Mouse (Mus musculus) thymus, adult 2 months (tissue): ENCODE data around the gene Nr1h4.

Source experiments
- CTCF ChIP-seq: fragments of 200-500 bp; IDR thresholded peaks from 2 replicates; pipeline ENCODE4 v1.5.1; 2012; ENCODE audit warnings: mild to moderate bottlenecking, control low read depth, low read length, moderate library complexity, borderline replicate concordance; ENCODE audit not compliant: control insufficient read depth, poor library complexity, insufficient read depth; ENCODE audit errors: extremely low read depth
- POLR2A ChIP-seq: fragments of 200-500 bp; IDR thresholded peaks from 2 replicates; pipeline ENCODE4 v1.6.1; 2012; ENCODE audit warnings: mild to moderate bottlenecking, low read length, control low read depth, moderate library complexity; ENCODE audit not compliant: control insufficient read depth, poor library complexity, insufficient read depth; ENCODE audit errors: extremely low read depth

DNA sequence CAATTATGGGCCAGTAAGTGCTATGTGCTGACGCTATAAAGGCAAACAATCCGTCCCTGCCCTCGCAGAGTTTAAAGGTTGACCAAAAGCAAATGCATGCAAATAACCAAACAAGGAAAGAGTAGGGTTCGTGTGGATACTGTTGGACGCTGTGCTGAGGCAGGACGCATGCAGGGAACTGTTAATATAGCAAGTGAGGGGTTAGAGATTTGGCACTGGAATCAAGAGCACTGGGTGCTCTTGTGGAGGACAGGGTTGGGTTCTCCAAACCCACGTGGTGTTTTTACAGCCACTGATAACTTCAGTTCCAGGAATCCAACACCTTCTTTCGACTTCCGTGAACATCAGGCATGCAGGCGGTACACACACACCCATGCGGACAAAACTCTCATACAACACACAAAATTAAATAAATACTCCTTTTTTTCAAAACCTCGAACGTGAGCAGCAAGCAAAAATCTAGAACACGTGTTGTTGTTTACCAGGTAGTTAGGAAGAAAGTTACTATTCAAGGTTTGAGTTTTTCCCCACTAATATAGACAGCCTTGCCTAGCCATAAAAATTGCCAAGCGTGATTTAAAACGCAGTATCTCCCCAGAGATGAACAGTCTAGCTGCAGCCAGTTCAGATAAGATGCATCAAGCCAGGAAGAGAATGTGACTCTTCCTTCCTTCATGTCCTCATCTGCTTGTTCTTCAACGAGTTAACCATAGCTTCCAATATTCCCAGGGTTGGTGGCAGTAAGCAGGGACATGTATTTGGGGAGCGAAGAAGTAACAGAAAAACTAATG lies 49.4 kb downstream of the Nr1h4 start:
- TF ChIP-seq CTCF, result no peak
- no peak for TF ChIP-seq POLR2A
